Mouse (Mus musculus): ENCODE measurements at regions not wholly inside any gene's neighbourhood (a gene's known extent, or its start where the extent isn't known, plus 50 kb on each side); places are given as distances from the start of the nearest gene placed in this dataset.
A peak's percentile ranks its signal among the peaks of the same experiment; 100 is the strongest.

DNA sequence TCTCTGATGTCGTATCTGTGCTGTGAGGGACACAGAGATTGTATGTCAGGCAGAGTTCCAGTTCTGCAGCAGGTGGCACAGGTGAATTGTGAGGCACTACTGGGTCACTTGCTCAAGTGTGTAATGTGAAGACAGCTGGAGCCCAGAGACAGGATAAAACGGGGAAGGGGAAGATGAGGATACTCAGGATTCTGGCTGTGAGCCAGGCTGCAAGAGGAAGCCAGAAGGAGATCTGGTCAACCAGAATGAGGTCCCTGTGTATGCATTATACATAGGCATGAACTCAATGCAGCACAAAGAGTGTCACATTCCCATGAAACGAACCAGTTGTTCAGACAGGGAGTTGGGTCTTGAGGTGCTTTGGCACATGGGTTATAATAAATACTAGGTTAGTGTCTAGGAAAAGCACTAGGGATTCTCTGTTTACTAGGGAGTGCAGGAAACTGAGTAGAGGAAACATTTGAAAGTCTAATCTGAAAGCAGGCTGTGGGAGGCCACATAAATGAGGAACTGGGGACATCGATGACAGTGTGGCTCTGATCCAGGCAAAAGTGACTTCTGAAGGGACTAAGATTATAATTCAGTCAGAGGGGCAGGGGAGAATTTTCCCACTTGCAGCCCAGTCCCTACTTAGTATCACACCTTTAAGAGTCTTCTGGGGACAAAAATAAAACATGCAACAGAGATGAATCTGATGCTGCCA, 109.9 kb upstream of the Rxfp2 start:
- DNase-seq (ENCODE audit: low spot score): no peak

DNA sequence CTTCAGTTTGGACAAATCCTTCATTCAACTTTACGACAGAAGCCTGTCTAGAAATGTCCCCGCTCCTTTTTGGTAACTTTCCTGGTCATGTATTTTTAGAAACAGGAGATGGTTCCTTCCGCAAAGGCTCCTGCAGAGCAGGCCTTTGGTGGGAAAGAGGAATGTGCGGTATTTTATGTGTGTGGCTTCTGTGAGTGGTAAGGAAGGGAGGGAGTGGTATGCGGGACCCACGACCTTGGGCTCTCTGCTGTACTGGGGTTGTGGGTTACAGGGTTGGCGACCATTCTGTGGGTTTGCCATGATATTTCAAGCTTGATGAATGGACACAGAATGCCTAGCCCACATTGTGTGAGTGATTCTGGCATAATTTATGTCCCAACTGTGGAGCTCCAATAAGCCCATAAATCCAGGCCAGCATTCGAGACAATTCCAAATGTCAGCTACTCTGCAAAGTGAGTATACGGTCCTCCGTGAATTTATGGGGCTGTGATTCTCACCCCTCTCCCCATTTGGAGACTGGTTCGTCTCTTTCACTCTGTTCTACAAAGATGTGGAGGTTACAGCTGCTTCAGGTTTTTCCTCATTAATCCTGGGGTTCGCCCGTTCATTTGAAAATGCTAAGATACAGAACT, 109.3 kb upstream of the Rxfp2 start:
- DNase-seq (ENCODE audit: low spot score): peak; percentile 13

DNA sequence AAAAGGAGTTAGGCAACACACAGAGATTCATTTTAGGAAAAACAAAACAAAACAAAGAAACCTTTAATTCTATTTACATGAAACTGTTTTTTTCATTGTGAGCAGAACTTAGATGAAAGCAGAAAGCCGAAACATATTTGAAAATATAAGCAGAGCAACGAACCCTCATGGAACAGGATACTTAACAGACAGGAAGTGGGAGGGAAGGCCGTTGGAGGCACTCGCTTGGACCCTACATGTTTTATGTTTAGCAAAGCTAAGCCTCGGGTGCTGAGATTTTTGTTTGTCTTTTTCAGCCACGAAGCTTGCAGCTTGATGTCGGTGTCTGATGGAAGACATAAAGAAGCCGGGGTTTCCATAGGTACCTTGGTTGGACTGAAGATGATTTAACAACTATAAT, 108.5 kb upstream of the Rxfp2 start:
- no peak for DNase-seq (ENCODE audit: low spot score)

DNA sequence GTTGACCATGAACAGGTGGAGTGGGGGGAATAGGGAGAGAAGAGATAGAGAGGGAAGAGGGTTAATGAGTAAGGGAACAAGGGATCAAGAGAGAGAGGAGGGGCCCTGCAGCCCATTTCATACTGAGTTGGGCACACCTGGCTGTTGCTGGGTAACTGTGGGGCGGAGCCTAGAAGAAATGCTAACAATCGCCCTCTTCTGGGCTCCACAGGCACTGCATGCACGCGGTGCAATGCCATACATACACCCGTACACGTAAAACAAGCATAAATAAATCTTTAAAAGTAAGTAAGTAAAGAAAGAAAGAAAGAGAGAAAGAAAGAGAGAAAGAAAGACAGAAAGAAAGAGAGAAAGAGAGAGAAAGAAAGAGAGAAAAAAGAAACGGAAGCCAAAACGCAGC, 106.5 kb upstream of the Rxfp2 start:
- DNase-seq (ENCODE audit: low spot score): no peak

DNA sequence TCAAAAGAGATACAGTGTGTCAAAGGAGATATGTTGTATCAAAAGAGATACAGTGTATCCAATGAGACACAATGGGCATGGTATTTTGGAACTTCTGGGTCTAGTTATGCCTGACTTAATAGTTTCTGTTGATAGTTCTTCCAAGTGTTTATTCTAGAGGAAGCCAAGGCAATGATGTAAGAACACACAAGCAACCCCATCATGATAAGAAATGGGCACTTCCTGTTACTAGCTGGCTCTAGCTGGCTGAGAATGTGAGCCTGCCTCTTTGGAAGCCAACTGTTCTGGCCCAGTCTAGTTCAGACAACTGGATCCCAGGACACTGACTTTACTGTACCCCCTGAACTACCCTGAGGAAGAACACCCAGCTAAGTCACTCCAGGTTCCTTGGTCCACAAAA, 102.7 kb upstream of the Rxfp2 start:
- no peak for DNase-seq (ENCODE audit: low spot score)

DNA sequence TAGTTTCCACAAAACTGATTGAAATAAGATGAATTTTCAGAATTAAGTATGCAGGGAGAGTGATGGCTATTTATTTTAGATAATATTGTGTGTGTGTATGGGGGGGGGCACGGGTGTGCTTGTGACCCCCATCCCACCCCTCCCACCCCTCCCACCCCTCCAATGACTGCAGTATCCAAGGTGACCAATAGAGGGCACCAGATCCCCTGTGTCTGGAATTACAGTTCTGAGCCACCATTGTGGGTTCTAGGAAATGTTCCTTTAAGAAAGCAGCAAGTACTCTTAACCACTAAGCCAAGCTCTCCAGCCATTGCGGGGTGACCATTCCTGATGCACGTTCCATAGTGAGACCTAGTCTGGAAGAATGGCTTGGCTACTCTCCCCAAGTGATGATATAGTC, 101.1 kb upstream of the Rxfp2 start:
- no peak for DNase-seq (ENCODE audit: low spot score)

DNA sequence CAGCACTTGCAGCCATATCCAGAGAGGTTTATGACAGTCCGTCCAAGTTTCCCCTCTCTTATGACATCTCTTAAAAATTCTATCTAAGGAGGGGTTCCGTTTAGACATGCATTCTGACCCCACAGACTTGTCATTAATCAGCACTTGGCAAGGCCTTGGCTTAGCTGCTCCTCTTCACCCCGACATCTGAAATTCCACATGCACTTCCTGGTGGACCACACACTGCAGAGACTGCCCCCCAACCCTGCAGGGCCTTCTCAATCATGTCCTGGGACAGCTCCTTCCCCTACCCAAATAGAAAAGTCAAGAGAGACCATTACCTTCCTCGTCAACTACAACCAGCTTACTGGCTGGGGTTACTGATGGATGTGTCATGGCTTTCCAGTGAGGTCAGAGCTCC, 99.4 kb upstream of the Rxfp2 start:
- no peak for DNase-seq (ENCODE audit: low spot score)

DNA sequence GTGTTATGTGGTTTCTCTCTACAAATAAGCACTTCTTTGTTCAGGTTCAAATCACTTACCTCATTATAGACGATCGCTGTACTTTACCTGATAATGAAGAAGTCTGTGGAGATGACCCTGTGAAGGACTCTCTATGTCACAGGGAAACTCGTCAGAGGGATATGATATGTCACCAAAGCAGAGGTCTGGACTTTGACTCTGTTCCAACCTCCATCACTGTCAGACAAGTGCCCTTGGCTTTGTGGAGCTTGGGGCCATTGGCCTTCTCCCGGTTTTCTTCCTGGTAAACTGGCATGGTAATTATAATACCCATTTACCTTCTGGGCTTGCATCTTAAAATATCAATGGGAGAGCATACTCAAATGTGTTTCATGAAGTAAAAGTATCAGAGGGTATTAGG, 98.1 kb upstream of the Rxfp2 start:
- no peak for DNase-seq (ENCODE audit: low spot score)

DNA sequence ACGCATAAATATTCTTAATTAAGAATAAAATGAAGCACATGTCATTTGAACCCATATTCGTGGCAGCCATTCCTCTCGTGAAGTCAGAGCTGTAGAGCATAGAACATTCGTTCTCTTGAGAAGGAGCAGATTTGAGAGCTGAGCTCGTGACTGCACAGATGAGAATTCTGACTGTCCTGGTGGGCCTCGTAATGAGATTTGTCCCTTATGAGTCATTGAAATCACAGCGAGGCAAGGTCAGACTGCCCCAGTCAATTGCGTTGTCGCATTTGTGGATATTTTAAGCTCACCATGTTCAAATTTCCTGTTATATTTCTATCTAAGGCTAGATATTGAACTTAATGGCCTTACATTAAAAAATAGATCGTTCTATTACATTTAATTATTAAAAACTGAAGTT, 94.0 kb upstream of the Rxfp2 start:
- DNase-seq (ENCODE audit: low spot score): no peak

DNA sequence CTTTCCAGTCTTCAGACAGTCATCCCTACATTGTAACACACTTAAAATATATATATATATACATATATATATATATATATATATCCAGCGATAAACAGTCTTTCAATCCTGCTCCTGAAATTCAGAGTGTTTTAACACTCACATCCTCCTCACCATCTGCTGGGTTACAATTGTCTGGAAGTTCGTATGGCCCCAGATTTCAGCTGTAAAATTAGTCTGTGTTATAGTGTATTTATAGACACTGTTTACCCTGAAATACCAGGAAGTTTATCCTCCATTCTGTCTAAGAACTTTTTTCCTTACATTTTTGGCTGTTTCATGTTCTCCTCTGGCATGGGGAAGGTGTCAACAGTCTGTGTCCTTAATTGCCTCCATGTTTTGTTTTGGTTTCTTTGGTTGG, 91.7 kb upstream of the Rxfp2 start:
- DNase-seq (ENCODE audit: low spot score): no peak

DNA sequence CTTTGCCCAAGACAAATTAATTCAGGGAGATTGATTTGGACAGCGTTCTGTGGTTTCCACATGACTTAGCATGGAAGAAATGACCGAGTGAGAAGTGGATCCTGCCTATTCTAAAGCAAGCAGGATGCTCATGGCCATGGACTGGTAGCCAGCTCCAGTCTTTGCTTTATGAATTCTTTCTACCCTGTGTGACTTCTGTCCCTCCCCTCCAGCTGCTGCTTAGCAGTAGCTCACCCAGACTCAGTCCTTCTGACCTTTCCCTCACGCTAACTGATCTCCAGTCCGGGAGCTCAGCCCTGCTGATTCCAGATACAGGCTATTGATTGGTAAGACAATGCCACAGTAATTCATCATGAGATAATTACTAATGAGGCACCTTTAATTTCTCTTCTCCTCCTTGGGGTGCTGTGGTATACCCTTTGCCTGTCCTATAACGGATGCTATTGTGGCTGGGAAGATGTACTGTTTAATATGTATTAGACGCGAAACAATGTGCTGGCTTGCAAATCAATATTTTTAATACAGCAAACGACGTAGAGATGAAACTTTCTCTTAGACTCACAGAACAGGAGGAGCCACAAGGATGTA, 86.8 kb upstream of the Rxfp2 start:
- DNase-seq (ENCODE audit: low spot score): no peak

DNA sequence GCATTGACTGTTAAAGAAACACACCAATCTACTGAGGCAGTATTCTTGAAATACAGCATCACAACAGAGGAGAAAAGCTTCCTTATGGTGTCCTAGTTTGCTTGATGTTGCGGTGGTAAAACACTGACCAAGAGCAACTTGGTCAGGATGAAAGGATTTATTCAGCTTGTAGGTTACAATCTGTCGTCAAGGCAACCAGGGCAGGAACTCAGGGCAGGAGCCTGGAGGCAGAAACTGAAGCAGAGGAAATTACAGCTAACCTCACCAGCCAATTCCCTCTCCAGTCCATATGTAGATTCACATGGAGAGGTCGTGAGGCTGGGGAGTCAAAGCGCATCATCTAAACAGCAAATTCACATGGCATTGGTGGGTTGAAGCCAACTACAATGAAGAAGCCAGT, 86.3 kb upstream of the Rxfp2 start:
- DNase-seq (ENCODE audit: low spot score): no peak

DNA sequence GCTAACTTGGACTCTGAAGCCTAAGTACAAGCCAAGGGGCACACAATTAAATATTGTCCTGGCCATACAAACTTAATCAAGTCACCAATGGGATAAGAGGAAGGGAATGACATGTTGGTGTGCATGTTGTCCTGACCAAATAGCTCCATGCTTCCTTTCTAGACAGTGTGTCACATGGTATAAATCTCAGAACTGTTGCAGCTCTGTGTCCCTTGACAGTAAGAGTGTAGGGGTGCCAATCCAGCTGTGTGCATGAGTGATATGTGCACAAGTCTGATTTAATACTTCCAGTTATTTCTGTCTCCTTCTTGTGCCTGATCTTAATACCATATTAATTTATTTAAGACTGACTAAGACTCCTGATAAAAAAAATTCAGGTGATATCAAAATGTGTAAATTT, 72.8 kb upstream of the Rxfp2 start:
- no peak for DNase-seq (ENCODE audit: low spot score)

DNA sequence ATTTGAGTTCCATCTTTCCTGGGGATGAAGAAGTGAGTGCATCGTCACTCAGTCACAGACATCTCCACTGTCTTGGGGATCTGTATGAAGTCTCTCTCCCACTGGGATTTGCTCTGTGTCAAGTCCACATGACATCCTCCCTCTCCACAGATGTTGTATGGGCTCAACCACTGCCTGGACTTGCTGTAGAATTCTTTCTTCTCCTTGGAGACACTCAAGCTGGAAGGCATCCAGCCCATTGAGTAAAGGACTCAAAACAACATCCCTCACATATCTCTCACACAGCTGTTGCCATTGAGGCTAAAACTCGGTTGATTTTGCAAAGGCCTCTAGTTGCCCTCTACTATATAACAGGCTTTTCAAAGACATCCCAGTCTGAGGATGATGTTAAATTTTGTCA, 71.0 kb upstream of the Rxfp2 start:
- no peak for DNase-seq (ENCODE audit: low spot score)

DNA sequence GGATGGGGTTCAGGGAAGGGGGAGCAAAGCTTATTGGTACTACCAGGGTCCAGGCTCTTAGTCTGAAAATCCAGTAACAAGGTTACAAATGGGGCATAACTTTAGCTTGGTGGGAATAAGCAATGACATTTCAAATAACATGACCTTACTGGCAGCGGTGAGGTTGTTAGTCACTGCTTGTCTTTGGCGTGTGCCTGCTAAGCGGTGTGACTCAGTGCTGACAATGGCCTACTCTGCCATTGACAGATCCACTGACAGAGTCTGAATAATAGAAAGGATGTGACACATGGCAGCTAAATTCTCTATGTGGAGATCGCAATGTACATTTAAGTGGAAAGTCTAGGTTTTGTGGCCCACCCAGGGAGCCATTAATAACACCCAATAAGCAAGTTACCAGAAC, 61.5 kb upstream of the Rxfp2 start:
- DNase-seq (ENCODE audit: low spot score): no peak

DNA sequence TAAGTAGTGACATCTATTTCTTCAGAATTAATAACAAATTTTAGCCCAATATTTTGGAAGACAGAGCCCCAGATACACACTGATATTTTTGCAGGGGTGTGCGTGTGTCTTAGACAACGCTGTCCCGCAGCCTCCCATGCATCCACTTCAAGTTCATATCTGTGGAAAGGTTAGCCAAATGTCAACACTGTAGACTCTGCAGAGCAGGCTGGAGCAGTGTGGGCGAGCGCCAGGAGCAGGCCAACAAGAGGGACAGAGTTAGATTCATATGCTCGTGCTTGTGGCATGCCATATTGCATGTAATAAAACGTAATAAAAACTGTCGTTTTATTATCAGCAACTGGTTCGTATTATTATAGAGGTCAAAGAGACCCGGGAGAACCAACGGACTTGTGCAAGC, 57.3 kb upstream of the Rxfp2 start:
- no peak for DNase-seq (ENCODE audit: low spot score)

DNA sequence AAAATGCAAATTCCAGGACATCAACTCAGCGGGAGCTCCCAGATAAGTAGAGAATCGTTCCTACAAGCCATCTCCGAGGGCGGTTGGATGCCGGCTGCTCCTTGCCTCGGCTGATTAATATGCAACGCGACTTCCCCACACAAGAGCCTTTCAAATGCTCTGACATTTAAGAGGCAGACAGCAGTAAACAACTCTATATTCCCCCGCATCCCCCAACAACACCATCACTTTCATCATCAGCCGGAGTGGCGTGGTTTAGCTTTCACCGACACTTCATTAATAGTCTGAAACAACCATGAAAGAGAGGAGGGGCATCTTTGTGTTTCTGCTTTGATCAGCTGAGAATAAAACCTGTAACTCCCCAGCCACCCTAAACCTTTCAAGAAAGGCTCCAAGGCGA, 53.7 kb upstream of the Rxfp2 start:
- no peak for DNase-seq (ENCODE audit: low spot score)

Data from yolk sac, embryonic 10.5 days (tissue).